Mouse (Mus musculus) testis, adult 2 months (tissue): ENCODE results near the gene Pars2. TPM values are rescaled to one million over a fixed set of nuclear protein-coding genes. Genes with fewer than 3 reads are reported as not detected.

ENCODE experiments used
- H3K27ac ChIP-seq: fragments of 200-500 bp; 2 replicates; pipeline ENCODE4 v1.5.1; 2012; ENCODE audit warnings: low read depth, low read length; ENCODE audit not compliant: control insufficient read depth, insufficient read depth
- H3K27me3 ChIP-seq: fragments of 200-500 bp; 2 replicates; pipeline ENCODE4 v1.6.1; 2012; ENCODE audit warnings: mild to moderate bottlenecking, low read length, moderate library complexity; ENCODE audit not compliant: control insufficient read depth, insufficient read depth
- H3K36me3 ChIP-seq: fragments of 200-500 bp; 2 replicates; pipeline ENCODE4 v1.6.1; 2012; ENCODE audit warnings: mild to moderate bottlenecking, low read length; ENCODE audit not compliant: control insufficient read depth, insufficient read depth
- H3K4me1 ChIP-seq: fragments of 200-500 bp; 2 replicates; pipeline ENCODE4 v1.6.1; 2012; ENCODE audit warnings: low read length; ENCODE audit not compliant: control insufficient read depth, insufficient read depth
- H3K4me3 ChIP-seq: fragments of 200-500 bp; 2 replicates; pipeline ENCODE4 v1.5.1; 2012; ENCODE audit warnings: low read depth, mild to moderate bottlenecking, low read length, moderate library complexity, mixed read lengths; ENCODE audit not compliant: control insufficient read depth
- CTCF ChIP-seq: fragments of 200-500 bp; IDR thresholded peaks from 2 replicates; pipeline ENCODE4 v1.5.1; 2012; ENCODE audit warnings: low read depth, mild to moderate bottlenecking, inconsistent platforms, low read length, moderate library complexity; ENCODE audit not compliant: control insufficient read depth, insufficient read depth, insufficient replicate concordance
- POLR2A ChIP-seq: fragments of 200-500 bp; IDR thresholded peaks from 2 replicates; pipeline ENCODE4 v1.6.1; 2012; ENCODE audit warnings: low read depth, mild to moderate bottlenecking, inconsistent platforms, low read length, moderate library complexity; ENCODE audit not compliant: control insufficient read depth
- polyA plus RNA-seq: library from polyadenylated mRNA; depleted of rRNA; stranded (reverse); fragments of >200 nt; gene quantifications from 2 replicates; pipeline ENCODE4 v1.2.3, GENCODE M21; 2012

Gene Pars2
- polyA plus RNA-seq, 1 experiment = 2.3 TPM

- Histone ChIP-seq H3K27ac (no peak overlapping the region), H3K4me1 (no peaks in the 10 kb centered on the region), H3K27me3 (no peaks in the 10 kb centered on the region), H3K36me3 (peaks cover 8% of the 10 kb centered on the region), H3K4me3 (no peak overlapping the region)
- TF ChIP-seq POLR2A (no peak), CTCF (no peak)
Observed at GRCm38 (mm10) chr4:106665269-106665668, 14.4 kb downstream of the Pars2 start.

DNA sequence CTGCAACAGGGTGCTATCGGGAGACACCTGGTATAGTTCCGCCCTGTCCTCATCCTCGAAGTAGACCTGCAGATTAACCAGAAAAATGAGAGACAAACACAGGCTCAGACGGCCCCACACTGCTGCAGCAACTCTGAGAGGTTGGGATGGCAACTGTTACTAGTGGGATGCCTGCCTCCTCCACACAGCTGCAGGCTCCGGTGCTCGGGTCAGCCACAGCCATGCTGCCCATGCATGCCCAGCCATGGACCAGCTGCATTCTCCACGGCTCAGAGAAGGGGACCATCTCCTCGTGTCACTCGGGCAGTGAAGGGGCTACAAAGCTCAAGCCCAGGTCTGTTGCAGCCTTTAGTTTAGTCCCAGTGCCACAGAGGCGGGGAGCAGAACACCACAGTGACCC lies 14.8 kb downstream of the Pars2 start:
- TF ChIP-seq POLR2A (no peak), CTCF (no peak)
- Histone ChIP-seq H3K4me3 (no peak overlapping the region), H3K4me1 (no peaks in the 10 kb centered on the region), H3K27me3 (no peaks in the 10 kb centered on the region), H3K36me3 (peaks cover 8% of the 10 kb centered on the region), H3K27ac (no peak overlapping the region)

GRCm38 (mm10) chr4:106666546-106666945 lies 15.7 kb downstream of the Pars2 start:
- peaks cover 8% of the 10 kb centered on the region for H3K36me3 ChIP-seq
- TF ChIP-seq POLR2A (no peak), CTCF (no peak)
- no peaks in the 10 kb centered on the region for H3K4me1 ChIP-seq
- H3K4me3 ChIP-seq = no peak overlapping the region
- H3K27ac ChIP-seq = no peak overlapping the region
- H3K27me3 ChIP-seq = no peaks in the 10 kb centered on the region

DNA sequence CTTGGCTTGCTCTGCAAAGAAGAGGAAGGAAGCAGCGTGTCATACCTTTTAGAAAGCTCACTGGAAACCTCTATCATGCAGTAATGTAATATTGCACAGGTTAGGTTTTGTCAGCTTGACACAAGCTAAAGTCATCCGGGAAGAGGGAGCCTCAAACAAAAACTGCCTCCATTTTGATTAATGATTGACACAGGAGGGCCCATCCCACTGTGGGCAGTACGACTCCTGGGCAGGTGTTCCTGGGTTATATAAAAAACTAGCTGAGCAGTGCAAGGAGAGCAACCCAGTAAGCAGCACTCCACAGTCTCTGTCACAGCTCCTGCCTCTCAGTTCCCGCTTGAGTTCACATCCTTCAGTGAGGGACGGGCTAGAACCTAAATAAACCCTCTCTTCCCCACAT lies 25.9 kb downstream of the Pars2 start:
- Histone ChIP-seq H3K27me3 (no peaks in the 10 kb centered on the region), H3K27ac (no peak overlapping the region), H3K4me3 (no peak overlapping the region), H3K4me1 (peaks cover 13% of the 10 kb centered on the region), H3K36me3 (peaks cover 2% of the 10 kb centered on the region; the same call in 1 of the 2 replicates)
- TF ChIP-seq CTCF (no peak), POLR2A (no peak)

DNA sequence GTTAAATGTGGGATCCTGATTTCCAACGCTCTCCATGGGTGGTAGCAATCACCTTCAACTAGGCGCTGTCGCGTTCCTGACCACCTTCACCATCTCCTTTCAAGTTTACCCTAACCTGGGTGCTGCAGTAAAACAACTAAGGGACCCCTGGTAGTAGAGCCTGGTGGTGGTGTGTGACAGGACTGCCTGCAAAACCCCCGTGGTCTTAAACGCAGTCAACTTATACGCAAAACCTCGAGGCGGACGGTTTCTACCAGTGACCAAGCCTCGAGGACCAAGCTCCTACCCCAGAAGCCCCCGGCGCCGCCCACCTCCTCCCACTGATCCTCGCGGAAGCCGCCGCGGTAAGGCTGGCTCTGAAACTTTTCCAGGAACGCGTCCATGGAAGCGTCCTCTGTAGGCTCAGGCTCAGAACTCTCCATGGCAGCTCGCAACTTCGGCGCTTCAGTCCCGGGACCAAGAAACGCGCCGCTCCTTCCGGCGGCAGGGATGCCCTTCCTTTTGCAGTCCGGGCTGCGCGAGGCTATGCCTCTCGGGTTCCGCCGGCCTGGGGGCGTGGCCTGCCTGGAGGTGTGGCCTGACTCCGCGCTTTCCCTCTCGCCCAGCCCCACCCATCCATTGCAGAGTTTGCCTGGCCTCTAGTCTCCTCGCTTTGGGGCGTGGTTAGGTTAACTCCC lies 27.7 kb downstream of the Pars2 start, which contains the start of gene Ttc4:
Gene Ttc4, minus strand, starts transcription at position 503 of the 677 bp plus-strand sequence.
- no peaks in the 10 kb centered on the region for H3K27me3 ChIP-seq
- H3K27ac ChIP-seq = peak within 1 kb of the TSS; percentile 34; the same call in 1 of the 2 replicates
- TF ChIP-seq POLR2A = peak; percentile 76
- no peak for TF ChIP-seq CTCF
- peaks cover 2% of the 10 kb centered on the region; the same call in 1 of the 2 replicates for H3K36me3 ChIP-seq
- peak within 1 kb of the TSS; percentile 87 for H3K4me3 ChIP-seq
- H3K4me1 ChIP-seq = peaks cover 13% of the 10 kb centered on the region

DNA sequence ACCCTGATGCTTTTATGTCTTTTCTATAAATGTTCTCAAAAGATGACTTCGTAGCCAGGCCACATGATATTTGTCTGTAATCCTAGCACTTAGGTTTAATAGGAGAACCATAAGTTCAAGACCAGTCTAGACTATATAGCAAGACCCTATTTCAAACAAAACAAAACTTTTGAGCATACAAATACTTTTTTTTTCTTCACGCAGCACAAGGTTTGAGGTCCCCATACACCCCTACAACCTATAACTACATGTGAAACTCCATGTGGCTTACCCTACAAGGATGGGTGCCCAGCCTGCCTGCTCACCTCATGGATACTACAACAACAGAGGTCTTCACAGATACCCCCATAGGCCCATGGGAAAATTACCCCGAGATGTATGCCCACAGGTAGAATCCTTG lies 28.3 kb downstream of the Pars2 start:
- H3K4me3 ChIP-seq = peak overlapping the region; percentile 87
- H3K27ac ChIP-seq = no peak overlapping the region
- peaks cover 13% of the 10 kb centered on the region for H3K4me1 ChIP-seq
- no peaks in the 10 kb centered on the region for H3K27me3 ChIP-seq
- peaks cover 2% of the 10 kb centered on the region; the same call in 1 of the 2 replicates for H3K36me3 ChIP-seq
- TF ChIP-seq CTCF (no peak), POLR2A (no peak)

- H3K27me3 ChIP-seq = no peaks in the 10 kb centered on the region
- TF ChIP-seq POLR2A (no peak), CTCF (no peak)
- no peak overlapping the region for H3K27ac ChIP-seq
- no peak overlapping the region for H3K4me3 ChIP-seq
- peaks cover 13% of the 10 kb centered on the region for H3K4me1 ChIP-seq
- H3K36me3 ChIP-seq = no peaks in the 10 kb centered on the region
Observed at GRCm38 (mm10) chr4:106680955-106681354, 30.1 kb downstream of the Pars2 start.
